Mouse (Mus musculus): ENCODE data around the gene Prnd.

The Prnd gene

DNA sequence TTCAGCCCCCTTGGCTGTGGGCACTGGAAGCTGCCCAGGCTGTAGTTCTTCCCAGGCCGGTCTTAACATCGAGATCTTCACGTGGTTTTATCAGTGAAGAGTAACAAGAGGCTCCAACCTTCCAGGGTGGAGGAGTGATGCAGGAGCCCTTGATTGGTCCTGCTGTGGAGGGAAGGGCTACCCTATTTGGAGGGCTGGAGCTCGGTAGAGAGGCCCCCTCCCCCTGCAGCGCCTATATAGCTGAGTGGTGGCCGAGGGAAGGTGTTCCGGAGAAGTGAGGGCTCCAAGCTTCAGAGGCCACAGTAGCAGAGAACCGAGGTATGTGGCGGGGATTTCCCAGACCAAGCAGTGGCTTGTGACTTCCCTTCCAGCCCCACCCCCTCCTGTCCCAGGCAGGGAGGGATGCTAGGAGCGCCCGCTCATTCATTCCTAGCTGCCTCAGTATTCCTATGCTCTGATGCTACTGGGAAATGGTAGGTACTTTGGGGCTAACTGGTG lies at the start of gene Prnd:
Gene Prnd (plus strand): TSS at position 264 of the 498 bp plus-strand sequence.
- peak in 1 of 2 experiments; percentile 59 for DNase-seq (ENCODE audit: low spot score in 2 of 2)

DNA sequence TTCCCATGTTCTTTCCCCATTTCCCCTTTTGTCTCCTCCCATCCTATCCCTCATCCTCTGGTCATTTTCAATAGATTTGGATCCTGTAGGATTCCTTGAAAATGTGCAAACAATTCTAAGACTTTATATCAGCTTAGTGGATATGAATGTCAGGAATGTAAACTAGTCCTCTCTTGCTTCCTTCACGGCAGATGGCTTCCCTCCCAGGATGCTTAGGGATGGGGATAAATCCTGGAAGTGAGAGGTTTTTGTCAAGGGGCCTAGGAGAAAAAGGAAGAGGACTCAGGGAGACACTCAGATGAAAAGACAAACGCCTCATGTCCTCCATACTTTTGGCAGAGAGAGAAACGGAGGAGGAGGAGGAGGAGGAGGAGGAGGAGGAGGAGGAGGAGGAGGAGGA lies 48.2 kb upstream of the Prnd start:
- DNase-seq (ENCODE audit: low spot score in 2 of 2): no peak

DNA sequence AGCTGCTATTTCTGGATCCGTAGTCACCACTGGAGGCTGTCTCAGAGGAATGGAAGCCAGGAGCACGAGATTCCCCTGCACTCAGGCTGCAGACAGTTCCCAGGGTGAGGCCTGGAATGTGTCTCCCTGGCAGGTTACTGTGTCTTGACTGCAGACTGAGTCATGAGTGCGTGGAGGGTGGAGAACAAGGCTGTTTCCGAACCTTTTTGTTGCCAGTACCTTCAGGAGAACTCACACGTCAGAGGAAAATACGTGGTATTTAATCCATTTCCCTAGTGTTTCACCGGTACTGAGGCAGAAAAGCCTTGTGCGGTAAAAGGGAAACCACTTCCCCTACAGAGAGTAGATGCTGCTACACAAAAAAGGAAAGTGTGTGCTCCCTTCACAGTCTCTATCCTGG lies 47.8 kb upstream of the Prnd start:
- peak in 1 of 2 experiments; percentile 48 for DNase-seq (ENCODE audit: low spot score in 2 of 2)

DNA sequence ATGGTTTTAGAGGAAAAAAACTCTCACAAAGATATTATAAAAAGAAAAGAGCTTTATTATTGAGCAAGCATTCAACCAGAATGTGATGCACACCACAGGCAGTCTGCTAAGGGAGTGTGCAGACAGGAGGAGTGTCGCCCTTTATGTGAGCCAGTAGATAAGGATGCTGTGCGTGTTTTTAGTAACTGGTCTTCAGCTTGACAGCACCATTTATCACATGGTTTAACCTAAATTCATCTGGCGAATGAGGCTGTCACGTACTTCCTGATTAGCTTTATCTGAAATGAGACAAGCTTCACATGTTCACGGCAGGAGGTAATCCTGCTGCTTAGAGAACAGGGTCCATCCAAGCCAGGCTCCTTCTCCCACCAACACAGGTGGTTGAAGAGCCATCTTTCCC lies 45.6 kb upstream of the Prnd start:
- DNase-seq (ENCODE audit: low spot score in 2 of 2): no peak

DNA sequence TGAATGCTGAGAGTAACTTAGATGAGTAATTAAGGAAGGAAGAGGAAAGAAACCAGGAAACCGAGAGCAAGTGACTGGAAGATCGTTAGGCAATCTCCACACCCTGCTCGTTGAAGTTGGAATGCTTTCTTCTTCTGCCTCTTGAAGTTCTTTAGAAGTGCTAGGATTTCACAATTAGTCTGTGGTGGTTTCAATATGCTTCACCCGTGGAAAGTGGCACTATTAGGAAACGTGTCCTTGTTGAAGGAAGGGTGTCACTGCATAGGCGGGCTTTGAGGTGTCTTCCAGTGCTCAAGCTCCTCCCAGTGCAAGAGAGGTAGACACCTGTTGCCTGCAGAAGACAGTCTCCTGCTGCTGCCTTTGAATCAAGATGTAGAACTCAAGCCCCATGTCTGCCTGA lies 44.9 kb upstream of the Prnd start:
- no peak for DNase-seq (ENCODE audit: low spot score in 2 of 2)

DNA sequence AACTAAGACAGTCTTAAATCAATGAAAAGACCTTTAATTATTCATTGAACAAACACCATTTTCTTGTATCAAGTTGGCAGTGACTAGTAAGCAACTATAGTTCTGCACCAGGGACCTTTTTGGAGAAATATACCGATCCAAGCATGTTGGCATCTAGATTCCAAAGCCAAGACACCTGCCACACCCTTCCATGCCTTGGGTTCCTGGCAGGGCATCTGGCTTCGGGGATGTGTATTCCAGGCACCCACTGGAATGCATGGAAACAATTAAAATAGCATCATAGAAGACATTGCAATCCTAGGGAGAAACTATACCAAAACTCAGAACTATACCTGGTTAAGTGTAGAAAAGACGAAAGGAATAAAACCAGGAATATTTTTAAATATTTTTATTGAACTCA lies 44.4 kb upstream of the Prnd start:
- no peak for DNase-seq (ENCODE audit: low spot score in 2 of 2)

DNA sequence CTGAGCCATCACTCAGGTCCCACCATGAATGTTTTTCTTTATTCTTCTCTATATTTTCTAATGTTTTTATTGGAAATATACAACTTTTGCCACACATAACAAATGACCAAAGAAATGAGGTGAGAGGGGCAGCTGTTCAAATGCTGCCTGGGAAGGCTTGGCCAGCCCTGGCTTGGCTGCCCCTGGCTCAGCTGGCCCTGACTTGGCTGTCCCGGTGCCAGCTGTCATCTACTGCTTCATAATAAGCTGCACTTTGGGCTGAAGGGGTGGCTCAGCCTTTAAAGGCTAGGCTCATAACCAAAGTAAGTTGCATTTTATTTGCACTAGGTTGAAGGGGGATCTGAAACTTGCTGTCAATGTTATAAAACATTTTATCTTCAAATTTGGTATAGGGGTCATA lies 43.8 kb upstream of the Prnd start:
- no peak for DNase-seq (ENCODE audit: low spot score in 2 of 2)

DNA sequence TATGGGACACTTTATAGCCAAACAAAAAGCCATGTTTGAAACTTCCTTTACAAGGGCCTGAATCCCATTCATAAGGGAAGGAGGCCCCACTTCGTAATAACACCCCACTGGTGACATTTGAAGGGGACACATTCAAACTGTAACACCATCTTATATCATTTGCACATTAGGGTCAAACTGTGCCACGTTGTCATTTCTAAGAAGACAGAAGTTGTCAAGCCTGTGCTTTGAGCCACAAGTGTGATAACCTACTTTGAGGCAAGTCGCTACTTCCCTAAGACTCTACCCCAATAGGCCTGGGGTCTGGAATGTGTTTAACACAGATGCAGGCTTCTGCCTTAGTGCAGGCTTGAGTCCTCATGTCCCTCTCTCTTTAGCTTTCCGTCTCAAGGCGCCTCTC lies 43.4 kb upstream of the Prnd start:
- DNase-seq (ENCODE audit: low spot score in 2 of 2): no peak

DNA sequence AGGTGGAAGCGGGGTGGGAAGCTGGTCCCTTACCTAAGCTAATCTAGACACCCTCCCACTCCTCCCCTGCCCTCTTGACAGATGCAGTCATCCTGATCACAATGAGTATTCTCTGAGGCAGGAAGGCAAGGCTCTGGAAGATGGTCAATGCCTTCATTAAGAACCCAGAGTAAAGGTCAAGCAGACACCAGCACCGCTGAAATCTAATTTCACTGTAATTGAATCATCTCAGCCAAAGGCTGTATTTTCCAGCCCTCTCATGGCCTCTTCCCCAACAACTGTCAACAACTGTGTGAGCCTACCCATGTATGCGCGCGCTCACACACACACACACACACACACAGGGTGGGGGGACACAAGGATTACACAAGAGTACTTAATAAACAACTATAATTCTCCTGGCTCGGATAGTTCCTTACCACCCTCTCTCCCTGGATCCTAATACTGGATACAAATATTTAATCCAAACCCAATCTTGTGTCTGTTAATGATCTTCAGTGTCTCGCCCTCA lies 42.3 kb upstream of the Prnd start:
- no peak for DNase-seq (ENCODE audit: low spot score in 2 of 2)

DNA sequence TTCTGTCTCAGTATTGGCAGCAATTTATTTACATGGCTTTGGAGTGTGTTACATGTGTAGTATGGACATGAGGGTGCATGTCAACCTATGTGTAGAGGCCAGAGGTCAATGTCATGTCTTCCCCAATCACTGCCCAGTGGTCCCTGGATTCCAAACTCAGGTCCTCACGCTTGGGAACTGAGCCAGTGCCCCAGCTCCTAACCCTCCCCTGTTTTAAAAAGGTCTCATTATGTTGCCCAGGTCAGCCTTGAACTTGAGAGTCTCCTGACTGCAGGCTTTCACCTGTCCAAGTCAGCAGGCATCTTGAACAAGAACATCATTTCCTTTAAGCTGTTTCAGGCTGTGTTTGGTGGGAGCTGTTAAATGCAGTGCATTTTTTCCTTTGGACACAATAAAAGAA lies 41.8 kb upstream of the Prnd start:
- DNase-seq (ENCODE audit: low spot score in 2 of 2): no peak

DNA sequence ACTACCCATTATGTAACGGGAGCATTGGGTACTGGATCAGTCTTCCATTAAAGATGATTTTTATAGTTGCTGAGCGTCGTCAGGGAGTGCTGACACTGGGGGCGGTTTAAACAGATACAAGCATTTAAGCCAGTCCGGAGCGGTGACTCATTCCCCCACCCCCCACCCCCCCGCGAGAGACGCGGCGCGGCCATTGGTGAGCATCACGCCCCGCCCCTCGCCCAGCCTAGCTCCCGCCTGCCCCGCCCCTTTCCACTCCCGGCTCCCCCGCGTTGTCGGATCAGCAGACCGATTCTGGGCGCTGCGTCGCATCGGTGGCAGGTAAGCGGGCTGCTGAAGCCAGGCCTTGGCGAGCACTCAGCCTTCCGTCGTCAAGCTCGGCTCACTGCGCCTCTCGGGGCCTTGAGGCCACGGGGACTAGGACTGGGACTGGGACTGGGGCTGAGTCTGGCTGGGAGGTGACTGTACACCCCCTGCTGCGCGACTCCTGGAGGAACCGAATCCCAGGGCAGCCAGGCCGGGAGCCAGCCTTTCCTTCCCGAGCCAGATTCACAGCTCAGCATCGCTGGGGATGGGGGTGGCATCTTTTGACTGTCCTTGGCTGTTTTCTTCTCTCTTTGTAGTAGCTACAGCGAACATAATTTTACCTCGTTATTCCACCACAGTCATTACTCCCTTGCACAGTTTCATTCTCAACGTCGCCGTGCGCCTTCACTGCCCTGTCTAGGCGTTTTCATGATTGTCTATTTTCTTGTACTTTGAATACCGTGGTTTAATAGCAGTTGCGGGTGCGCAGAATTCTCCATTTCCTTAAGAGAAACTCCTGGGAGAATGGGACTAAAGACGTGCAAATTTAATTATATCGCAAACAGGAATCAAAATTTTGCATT lies 40.7 kb upstream of the Prnd start, which contains the start of the genes Prnp and Prn:
Gene Prnp (plus strand): TSS at position 246 of the 890 bp plus-strand sequence.
Gene Prn (plus strand): TSS at position 275 of the 890 bp plus-strand sequence.
- DNase-seq (ENCODE audit: low spot score in 2 of 2): peak; percentile 79 to 92

DNA sequence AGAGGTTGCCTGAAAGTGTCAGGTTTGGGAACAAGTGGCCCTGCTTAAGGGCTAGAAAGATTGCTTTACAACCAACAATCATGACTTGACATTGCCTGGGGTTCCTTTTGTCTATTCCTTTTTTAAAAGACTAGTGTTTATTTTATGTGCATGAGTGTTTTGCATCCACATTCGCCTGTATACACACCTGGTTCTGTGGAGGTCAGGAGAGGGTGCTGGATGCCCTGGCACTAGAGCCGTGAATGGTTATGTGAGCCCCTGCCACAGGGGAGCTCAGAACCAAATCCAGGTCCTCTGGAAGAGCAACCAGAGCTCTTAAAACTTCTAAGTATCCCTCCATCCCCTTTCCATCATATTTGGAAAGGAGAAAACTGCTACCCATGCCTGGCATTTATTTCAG lies 39.8 kb upstream of the Prnd start:
- no peak for DNase-seq (ENCODE audit: low spot score in 2 of 2)

DNA sequence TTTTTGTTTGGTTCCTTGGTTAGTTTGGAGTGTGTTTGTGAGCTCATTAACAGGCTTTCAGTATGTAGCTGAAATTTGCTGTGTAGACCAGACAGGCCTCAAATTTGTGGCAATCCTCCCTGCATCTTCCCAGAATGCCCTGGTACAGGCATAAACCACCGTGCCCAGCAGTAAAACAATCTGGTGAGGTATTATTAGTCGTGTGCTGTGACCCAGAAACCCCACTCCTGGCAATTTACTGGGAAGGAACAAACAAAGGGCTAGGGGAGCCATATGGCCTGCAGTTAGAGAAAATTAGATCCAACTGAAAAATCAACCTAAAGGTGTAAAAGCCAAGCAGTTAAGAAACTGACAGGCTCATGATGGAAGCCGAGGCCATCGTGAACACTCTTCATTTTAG lies 39.3 kb upstream of the Prnd start:
- no peak for DNase-seq (ENCODE audit: low spot score in 2 of 2)

DNA sequence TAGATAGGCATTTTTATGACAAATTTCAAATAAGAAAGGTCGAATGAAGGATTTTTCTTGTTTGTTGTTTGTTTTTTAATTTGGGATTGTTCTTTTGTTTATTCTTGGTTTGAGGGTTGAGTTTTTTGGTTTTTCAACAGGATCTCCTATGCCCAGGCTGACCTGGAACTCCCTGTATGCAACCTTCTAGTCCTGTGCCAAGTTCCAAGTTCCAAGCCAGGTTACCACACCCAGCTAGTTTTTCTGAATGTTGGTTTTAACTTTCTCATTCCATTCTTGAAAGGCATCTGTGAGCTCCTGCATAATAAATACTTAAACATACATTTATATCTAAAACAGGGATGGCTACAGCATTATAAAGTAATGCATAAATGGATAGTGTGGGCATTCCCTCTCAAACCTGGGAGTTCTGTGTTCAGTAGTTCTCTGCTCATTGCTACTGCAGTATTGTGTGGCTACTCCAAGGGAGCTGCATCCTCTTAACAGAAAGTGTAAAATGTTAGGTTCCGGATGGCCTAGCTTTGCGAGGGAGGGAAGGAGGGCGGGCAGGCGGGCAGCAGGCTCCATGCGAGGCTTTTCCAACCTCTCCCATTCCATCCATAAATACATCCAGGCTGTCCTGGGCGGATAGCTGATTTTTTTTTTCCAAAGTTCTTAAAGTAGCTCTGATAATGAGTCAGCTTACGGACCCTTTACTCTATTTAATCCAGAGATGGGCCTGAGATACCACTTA lies 38.0 kb upstream of the Prnd start:
- no peak for DNase-seq (ENCODE audit: low spot score in 2 of 2)

DNA sequence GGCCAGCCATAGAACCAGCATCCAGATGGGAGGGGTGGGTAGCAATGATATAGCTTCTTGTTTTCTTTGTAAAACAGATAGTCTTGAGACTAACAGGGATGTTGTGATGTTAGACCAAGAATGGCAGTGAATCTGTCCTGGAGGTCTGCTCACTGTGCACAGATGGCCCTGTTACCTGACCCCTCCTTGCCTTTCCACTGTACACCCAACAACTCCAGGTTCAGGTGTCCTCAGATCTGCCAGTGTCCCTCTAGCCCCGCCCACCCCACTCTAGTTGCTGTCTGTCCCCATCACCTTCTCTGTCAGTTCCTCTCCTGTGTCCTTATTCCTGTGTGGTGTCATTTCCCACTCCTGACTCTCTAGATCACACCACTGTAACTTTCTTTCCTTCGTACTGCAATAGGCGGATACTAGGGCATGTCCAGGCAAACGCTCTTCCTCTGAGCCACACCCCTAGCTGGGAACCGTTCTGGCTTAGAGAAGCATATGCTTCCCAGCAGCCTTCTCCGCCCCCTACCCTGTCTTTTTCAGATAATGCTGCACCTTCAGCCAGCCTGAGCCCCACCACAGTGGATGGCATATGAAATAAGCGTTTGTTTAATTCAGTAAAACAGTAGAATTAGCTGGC lies 18.3 kb upstream of the Prnd start:
- no peak for DNase-seq (ENCODE audit: low spot score in 2 of 2)

DNA sequence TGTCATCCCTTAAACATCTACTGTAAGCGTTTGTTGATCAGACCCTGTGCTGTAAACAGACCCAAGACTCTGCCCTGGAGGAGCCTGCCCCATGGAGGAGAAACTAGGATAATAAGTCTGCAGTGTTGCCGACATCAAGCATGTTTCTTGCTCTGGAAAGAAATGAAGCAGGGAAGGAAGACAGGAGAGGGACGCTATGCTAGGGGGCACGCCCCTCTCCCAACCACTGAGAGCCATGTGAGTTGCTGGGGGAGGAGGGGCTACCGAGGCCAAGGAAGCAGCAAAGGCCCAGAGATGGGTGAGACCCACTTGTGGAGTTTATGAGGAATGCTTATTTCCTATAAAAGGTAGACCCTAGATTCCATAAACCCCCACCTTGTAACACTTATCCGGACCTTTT lies 17.6 kb upstream of the Prnd start:
- DNase-seq (ENCODE audit: low spot score in 2 of 2): no peak

DNA sequence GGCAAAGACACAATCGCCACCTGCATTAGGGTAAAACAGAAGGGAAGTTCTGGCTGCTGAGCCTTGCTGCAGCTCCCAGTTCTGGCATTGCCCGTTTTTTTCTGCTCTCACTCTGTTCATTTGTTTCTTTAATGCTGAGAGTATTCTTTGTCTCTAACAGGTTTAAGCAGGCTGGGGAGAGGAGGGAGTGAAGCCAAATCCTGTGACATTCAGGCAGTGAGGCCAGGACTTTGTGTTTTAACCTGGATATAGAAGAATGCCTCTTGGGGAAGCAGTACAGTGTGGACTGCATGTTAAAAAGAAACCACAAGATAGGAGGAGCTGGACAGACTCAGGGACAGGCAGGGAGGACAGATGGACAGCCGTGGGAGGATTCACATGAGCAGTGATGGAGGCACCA lies 17.1 kb upstream of the Prnd start:
- DNase-seq (ENCODE audit: low spot score in 2 of 2): no peak

DNA sequence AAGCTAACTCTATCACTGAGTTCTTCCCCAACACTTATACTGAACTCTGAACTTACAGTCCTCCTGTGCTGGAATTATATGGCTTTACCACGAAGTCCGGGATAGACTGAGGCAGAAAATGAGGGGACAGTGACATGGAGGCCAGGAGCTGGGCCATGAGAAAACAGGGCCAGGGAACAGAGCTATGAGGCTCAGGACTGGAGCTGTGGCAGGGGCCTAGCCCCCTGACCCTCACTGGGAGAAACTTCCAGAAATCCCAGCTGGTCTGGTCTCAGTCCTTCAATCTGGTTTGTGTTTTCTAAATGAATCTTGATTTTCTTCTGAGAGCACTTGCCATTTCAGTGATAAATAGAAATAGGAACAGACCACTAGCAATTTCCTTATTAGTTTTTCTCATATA lies 16.4 kb upstream of the Prnd start:
- DNase-seq (ENCODE audit: low spot score in 2 of 2): no peak

DNA sequence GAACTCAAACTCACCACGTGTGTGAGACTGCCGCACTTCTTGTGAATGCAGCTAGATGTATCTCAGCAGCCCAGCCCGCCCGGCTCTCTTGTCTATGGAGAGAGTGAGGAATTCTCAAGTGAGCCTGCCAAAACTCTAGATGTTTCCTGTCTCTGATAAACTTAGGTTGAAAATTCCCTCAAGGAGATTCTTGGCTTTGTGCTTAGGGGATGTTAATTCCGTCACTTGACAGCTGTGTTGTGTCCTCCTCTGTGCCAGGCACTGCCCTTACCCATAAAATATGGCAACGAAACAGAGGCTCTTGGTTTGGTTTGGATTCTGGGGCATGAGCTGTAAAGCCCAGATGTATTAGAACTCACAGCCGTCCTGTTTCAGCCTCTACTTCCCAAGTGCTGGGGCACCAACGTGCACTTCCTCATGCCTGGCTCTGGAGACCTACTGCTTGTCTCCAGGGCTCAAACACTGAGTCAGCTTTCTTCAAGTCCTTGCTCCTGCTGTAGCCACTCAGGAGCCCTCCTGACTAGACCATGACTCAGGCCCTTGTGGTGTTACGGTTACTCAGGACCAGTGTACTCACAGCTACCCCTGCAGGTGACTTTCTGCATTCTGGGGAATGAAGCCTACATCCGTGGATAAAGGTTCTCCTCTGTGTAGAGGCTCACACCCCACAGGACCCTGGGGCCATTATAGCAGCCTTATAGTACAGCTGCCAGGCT lies 15.1 kb upstream of the Prnd start:
- no peak for DNase-seq (ENCODE audit: low spot score in 2 of 2)

DNA sequence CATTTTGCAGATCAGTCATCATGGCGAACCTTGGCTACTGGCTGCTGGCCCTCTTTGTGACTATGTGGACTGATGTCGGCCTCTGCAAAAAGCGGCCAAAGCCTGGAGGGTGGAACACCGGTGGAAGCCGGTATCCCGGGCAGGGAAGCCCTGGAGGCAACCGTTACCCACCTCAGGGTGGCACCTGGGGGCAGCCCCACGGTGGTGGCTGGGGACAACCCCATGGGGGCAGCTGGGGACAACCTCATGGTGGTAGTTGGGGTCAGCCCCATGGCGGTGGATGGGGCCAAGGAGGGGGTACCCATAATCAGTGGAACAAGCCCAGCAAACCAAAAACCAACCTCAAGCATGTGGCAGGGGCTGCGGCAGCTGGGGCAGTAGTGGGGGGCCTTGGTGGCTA lies 14.3 kb upstream of the Prnd start:
- DNase-seq (ENCODE audit: low spot score in 2 of 2): no peak

DNA sequence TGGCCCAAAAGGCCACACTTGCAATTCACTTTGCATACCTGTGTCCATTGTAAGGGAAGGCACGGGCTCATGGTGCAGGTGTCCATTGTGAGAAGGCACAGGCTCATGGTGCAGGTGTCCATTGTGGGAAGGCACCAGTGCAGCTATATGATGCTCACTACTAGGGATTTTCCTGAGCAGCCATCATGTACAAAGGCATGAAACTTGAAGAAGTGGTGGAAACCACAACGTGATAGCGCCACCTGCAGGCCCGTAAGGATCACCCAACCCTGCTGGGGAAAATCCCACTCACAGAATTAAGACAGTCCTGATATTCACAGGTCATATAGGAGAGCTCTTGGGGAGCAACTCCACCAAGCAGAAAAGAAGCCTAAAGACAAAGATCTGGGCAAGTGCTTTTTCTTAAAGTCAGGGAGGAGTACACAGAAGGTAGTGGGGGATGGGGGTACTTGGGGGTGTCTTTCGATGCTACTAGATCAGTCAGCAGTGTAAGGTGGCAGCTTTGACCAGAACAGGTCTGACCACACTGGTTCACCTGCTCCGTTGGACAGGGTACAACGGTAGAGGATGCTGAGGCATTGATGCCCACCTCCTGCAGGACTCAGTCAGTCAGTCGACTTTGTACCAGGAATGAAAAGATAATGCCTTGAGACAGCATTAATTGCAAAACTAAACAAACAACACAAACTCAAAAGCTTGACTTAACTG lies 11.1 kb upstream of the Prnd start:
- peak in 1 of 2 experiments; percentile 65 for DNase-seq (ENCODE audit: low spot score in 2 of 2)

All from urinary bladder, postnatal 4 days (tissue).